Mouse (Mus musculus): ENCODE results near the gene Crb2. TPM values are rescaled to one million over a fixed set of nuclear protein-coding genes. Genes with fewer than 3 reads are reported as not detected.

The Crb2 gene
- polyA plus RNA-seq, 1 experiment from 2014 or later, result 6.3 TPM

DNA sequence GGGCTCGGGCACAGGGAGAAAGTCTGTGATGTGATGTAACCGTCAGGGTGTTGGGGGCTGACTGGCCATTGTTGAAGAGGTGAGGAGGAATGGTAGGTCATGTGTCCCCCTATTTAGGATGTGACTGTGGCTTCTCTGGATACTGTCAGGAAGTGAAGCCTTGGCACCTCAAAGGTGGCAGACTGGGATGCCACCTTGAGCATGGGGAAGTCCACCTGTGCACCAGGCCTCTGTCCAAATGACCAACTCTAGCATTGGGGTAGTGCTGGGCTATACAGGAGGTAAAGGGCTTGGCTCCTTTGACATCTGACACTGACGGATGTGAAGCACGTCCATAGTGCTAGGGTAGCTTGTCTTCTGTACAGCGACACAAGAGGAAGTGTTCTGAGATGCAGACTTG lies 36.4 kb downstream of the Crb2 start:
- ATAC-seq (ENCODE audit: low FRiP score), result no peak
- WGBS, result 89% methylated on average over 5 of the region's 5 CpGs

DNA sequence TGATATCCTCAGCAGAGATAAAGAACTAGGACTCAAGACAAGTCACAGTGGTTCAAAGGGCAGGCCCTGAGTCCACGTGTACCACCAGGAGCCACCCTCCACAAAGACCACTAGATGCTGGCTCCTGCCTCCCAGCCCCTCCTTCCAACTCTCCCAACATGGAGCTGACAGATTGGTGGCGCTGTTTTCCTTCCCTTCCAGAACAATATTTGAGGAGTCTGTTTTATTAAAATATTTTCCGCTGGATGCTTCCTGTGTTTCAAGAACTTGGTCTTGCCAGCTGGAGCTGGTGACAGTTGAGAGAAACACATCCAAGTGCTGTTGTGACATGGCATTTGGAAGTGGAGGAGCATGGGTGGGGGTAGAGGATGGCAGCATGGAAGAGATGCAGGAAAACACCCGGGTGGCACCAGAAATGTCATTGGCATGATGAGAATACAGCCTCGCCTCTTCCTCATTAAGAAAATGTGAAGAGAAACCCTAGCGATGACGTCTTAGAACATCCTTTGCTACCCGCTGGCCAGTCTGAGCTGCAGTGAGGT lies 38.8 kb downstream of the Crb2 start:
- Histone ChIP-seq H3K4me1 (replicated peaks; ENCODE audit: control insufficient read depth, insufficient read depth, low read length) (peaks cover 25% of the 10 kb centered on the region), H3K27me3 (ENCODE audit: control insufficient read depth, insufficient read depth, low read length) (no peaks in the 10 kb centered on the region), H3K36me3 (replicated peaks; ENCODE audit: control insufficient read depth, insufficient read depth) (0 out of 2 replicates have a peak, but pooled peaks cover 3% of the 10 kb centered on the region), H3K4me3 (replicated peaks; ENCODE audit: low read length) (no peak overlapping the region), H3K4me2 (replicated peaks) (no peak overlapping the region), H3K27ac (no peak overlapping the region), H3K9ac (no peak overlapping the region), H3K9me3 (ENCODE audit: control insufficient read depth, low read length) (no peaks in the 10 kb centered on the region)
- 85% methylated on average over 8 of the region's 8 CpGs for WGBS
- no peak for ATAC-seq (ENCODE audit: low FRiP score)
- DNase-seq (ENCODE audit: low spot score), result no peak

More for the DNA sequence above, 36.4 kb downstream of the Crb2 start:
- no peak for DNase-seq (ENCODE audit: low spot score)
- Histone ChIP-seq H3K9ac (no peak overlapping the region), H3K4me1 (replicated peaks; ENCODE audit: control insufficient read depth, insufficient read depth, low read length) (0 out of 2 replicates have a peak, but pooled peaks cover 3% of the 10 kb centered on the region), H3K36me3 (replicated peaks; ENCODE audit: control insufficient read depth, insufficient read depth) (0 out of 2 replicates have a peak, but pooled peaks cover 3% of the 10 kb centered on the region), H3K9me3 (ENCODE audit: control insufficient read depth, low read length) (no peaks in the 10 kb centered on the region), H3K4me3 (replicated peaks; ENCODE audit: low read length) (no peak overlapping the region), H3K4me2 (replicated peaks) (no peak overlapping the region), H3K27ac (no peak overlapping the region), H3K27me3 (ENCODE audit: control insufficient read depth, insufficient read depth, low read length) (no peaks in the 10 kb centered on the region)

DNA sequence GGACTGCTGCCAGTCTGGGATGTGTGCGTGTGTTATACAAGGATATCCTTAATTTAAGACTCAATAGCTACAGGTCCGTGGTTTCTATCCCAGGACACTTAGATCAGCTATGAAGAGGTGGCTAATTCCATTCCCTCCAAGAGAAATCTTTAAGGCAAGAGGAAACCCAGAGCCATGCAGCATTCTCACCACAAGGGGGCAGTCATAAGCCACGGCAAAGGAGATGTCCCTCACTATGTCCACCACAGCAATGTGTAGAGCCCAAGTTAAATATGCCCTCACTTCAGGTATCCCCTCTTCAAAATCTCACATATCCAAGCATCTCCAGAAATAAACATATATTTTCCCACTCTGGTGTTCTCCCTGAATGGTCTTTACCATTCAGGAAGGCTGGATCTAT lies 39.6 kb downstream of the Crb2 start:
- DNase-seq (ENCODE audit: low spot score) (peak; percentile 94), ATAC-seq (ENCODE audit: low FRiP score) (0 out of 2 replicates have a peak, but pooled peaks have one; percentile 41)
- Histone ChIP-seq H3K4me3 (replicated peaks; ENCODE audit: low read length) (no peak overlapping the region), H3K36me3 (replicated peaks; ENCODE audit: control insufficient read depth, insufficient read depth) (0 out of 2 replicates have a peak, but pooled peaks cover 3% of the 10 kb centered on the region), H3K9ac (no peak overlapping the region), H3K9me3 (ENCODE audit: control insufficient read depth, low read length) (no peaks in the 10 kb centered on the region), H3K4me1 (replicated peaks; ENCODE audit: control insufficient read depth, insufficient read depth, low read length) (peaks cover 27% of the 10 kb centered on the region), H3K27ac (no peak overlapping the region), H3K4me2 (replicated peaks) (no peak overlapping the region), H3K27me3 (ENCODE audit: control insufficient read depth, insufficient read depth, low read length) (no peaks in the 10 kb centered on the region)
- WGBS, result 10% methylated on average over 3 of the region's 3 CpGs

DNA sequence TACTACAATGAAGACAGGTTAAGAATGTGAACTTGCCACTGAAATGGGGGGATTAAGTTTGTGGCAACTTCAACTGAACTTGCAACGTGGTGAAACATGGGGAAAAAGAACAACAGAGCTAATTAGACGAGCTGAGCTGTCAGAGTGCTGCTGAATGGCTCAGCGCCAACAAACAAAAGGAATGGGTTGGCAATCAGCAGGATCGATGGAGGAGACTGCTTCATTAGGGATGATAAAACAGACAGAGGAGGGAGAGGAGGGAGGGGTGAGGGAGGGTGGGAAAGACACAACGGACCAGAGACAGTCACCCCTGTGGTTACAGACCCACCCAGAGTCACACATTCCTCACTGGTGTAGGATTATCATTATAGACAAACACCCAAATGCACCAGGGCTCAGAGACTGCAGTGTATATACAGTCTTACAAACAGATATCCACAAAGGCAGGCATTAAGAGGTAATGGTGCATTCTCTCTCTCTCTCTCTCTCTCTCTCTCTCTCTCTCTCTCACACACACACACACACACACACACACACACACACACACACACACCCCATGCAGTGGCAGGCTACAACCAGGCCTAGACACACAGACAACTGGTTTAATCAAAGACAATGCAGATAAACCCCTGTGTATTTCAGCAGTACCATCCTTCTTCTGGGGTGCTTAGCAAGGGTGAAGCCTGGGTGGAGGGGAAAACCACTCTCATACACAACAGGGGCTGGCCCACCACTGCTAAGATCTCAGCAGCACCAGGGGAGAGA lies 42.9 kb downstream of the Crb2 start:
- H3K27me3 ChIP-seq (ENCODE audit: control insufficient read depth, insufficient read depth, low read length), result no peaks in the 10 kb centered on the region
- 0 out of 2 replicates have a peak, but pooled peaks cover 3% of the 10 kb centered on the region for H3K36me3 ChIP-seq (replicated peaks; ENCODE audit: control insufficient read depth, insufficient read depth)
- ATAC-seq (ENCODE audit: low FRiP score), result peak; percentile 43; the same call in 1 of the 2 replicates
- no peak overlapping the region for H3K4me2 ChIP-seq (replicated peaks)
- H3K4me3 ChIP-seq (replicated peaks; ENCODE audit: low read length), result no peak overlapping the region
- peak overlapping the region; percentile 79 for H3K27ac ChIP-seq
- 0 out of 2 replicates have a peak overlapping the region, but pooled peaks have one; percentile 5 for H3K9ac ChIP-seq
- under 1% methylated on average over 5 of the region's 5 CpGs for WGBS
- H3K4me1 ChIP-seq (replicated peaks; ENCODE audit: control insufficient read depth, insufficient read depth, low read length), result peaks cover 24% of the 10 kb centered on the region
- H3K9me3 ChIP-seq (ENCODE audit: control insufficient read depth, low read length), result no peaks in the 10 kb centered on the region
- peak; percentile 67 for DNase-seq (ENCODE audit: low spot score)

DNA sequence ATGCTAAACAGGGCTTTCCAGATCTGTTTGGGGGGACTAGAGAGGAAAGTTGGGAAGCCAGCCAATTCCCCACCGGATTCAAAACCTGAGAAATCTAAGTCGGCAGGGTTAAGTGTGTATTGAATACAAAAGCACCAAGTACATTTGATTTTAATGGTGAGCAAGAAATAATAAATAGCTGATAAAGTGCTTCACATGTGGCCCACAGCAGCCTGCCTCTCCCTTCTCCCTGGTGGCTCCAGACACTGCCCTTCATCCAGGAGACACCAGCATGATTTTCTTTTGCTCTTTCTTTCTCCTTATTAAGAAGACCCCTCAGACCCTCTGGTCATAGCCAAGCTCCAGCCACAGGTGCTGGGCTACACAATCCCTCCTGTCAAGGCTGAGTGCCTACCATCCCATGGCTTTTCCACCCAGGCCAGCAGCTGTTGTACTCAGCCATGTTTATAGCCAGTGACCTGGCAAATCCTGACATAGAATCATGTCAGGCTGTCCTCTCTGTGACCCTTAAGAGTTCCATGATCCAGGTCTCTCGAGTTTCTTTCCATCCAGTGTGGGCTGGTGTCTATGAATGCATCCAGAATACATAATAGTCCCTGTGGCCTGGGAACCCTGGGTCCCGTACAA lies 43.6 kb downstream of the Crb2 start:
- Histone ChIP-seq H3K4me3 (replicated peaks; ENCODE audit: low read length) (no peak overlapping the region), H3K9ac (0 out of 2 replicates have a peak overlapping the region, but pooled peaks have one; percentile 5), H3K4me1 (replicated peaks; ENCODE audit: control insufficient read depth, insufficient read depth, low read length) (peaks cover 24% of the 10 kb centered on the region), H3K9me3 (ENCODE audit: control insufficient read depth, low read length) (no peaks in the 10 kb centered on the region), H3K27me3 (ENCODE audit: control insufficient read depth, insufficient read depth, low read length) (no peaks in the 10 kb centered on the region), H3K4me2 (replicated peaks) (no peak overlapping the region), H3K27ac (peak overlapping the region; percentile 79), H3K36me3 (replicated peaks; ENCODE audit: control insufficient read depth, insufficient read depth) (0 out of 2 replicates have a peak, but pooled peaks cover 3% of the 10 kb centered on the region)
- WGBS, result 44% methylated on average over 4 of the region's 4 CpGs
- ATAC-seq (ENCODE audit: low FRiP score) (no peak), DNase-seq (ENCODE audit: low spot score) (no peak)

DNA sequence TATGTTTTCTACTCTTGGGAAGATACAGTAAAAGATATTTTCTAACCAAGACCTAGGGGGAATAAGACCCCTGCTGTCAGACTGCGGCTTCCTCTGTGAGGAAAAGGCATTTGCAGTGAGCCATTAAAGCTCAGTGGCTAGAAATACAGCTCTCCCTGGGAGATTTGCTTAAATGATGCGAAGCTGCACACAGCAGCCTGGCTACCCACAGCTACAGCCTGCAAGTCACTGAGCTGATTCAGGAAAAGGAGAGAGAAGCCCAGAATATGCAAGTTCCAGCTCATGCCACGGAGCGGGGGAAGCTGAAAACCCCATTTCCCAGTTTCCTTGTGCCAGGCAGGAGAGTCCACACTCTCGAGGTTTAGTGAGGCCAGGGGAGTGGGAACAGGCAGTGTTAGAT lies 46.1 kb downstream of the Crb2 start:
- 46% methylated on average over 5 of the region's 5 CpGs for WGBS
- no peak overlapping the region for H3K4me2 ChIP-seq (replicated peaks)
- no peaks in the 10 kb centered on the region for H3K27me3 ChIP-seq (ENCODE audit: control insufficient read depth, insufficient read depth, low read length)
- H3K4me3 ChIP-seq (replicated peaks; ENCODE audit: low read length), result no peak overlapping the region
- H3K27ac ChIP-seq, result peak overlapping the region; percentile 51; the same call in 1 of the 2 replicates
- H3K36me3 ChIP-seq (replicated peaks; ENCODE audit: control insufficient read depth, insufficient read depth), result no peaks in the 10 kb centered on the region
- no peak overlapping the region for H3K9ac ChIP-seq
- ATAC-seq (ENCODE audit: low FRiP score), result no peak
- H3K9me3 ChIP-seq (ENCODE audit: control insufficient read depth, low read length), result no peaks in the 10 kb centered on the region
- H3K4me1 ChIP-seq (replicated peaks; ENCODE audit: control insufficient read depth, insufficient read depth, low read length), result peaks cover 24% of the 10 kb centered on the region
- no peak for DNase-seq (ENCODE audit: low spot score)

DNA sequence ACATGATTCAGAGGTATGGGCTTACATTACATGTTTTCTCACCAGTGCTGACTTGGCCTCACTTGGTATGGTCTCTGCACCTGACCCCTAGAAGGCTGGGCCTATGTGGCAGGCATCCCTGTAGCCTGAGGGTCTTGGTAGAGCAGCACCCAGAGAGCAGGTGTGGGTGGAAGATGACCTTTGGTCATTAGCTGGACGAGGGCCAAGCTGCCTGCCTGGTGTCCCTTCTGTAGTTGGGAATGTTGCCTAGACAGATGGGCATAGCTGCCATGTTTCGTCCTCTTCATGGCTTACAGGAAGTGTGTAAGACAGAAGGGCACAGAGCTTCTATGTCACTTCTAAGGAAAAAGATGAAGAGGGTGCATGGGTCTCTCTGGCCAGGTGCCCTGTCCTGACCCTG lies 47.8 kb downstream of the Crb2 start:
- Histone ChIP-seq H3K9me3 (ENCODE audit: control insufficient read depth, low read length) (no peaks in the 10 kb centered on the region), H3K4me2 (replicated peaks) (no peak overlapping the region), H3K9ac (no peak overlapping the region), H3K36me3 (replicated peaks; ENCODE audit: control insufficient read depth, insufficient read depth) (no peaks in the 10 kb centered on the region), H3K27me3 (ENCODE audit: control insufficient read depth, insufficient read depth, low read length) (no peaks in the 10 kb centered on the region), H3K4me1 (replicated peaks; ENCODE audit: control insufficient read depth, insufficient read depth, low read length) (peaks cover 12% of the 10 kb centered on the region), H3K27ac (no peak overlapping the region), H3K4me3 (replicated peaks; ENCODE audit: low read length) (no peak overlapping the region)
- DNase-seq (ENCODE audit: low spot score), result no peak
- 83% methylated on average over 2 of the region's 2 CpGs for WGBS
- ATAC-seq (ENCODE audit: low FRiP score), result no peak

DNA sequence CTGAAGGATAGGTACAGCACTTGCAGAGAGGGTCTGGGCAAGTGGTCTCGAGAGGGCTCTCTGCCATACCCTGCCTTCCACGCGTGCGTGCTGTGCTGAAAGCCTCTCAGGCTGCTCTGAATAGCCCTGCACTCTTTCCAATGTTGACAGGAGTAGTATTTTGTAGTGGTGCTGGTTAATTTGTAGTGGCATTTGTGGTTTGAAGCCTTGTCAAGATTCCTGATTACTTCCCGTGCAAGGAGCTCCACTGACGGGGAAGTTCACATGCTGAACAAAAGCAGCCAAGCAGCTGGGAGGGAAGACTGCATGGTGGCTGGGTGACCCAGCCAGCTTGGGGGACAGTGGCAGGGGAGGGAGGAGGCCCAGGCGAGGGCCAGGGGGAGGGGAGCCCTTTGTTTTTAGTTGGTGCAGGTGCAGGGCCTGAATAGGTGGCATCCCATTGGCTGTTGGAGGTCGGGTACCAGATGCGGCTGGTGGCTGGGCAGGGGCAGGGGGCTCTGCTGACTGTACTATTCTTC lies 53.8 kb downstream of the Crb2 start:
- DNase-seq (ENCODE audit: low spot score), result no peak
- H3K9ac ChIP-seq, result no peak overlapping the region
- peak; percentile 56 for ATAC-seq (ENCODE audit: low FRiP score)

DNA sequence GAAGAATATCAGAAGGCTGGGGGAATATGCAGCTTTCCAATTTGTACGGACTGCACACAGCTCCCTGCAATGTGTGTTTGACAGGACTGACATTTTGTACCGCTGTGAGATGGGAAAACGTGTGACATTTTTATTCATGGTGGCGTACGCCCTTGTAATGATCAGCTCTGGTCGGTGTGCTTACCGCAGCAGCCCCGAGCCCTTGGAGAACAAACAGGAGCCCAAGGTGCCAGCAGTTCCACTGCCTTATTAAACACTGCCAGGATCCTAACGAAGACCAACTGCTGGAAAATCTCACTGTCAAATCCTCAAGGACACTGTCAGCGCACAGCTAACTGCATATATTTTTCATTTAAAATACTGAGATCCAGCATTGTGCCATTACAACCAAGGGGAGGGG lies 56.2 kb downstream of the Crb2 start:
- Histone ChIP-seq H3K9ac (no peak overlapping the region), H3K36me3 (replicated peaks; ENCODE audit: control insufficient read depth, insufficient read depth) (no peaks in the 10 kb centered on the region), H3K9me3 (ENCODE audit: control insufficient read depth, low read length) (no peaks in the 10 kb centered on the region), H3K27ac (peak overlapping the region; percentile 40), H3K27me3 (ENCODE audit: control insufficient read depth, insufficient read depth, low read length) (no peaks in the 10 kb centered on the region), H3K4me1 (replicated peaks; ENCODE audit: control insufficient read depth, insufficient read depth, low read length) (peaks cover 32% of the 10 kb centered on the region), H3K4me2 (replicated peaks) (no peak overlapping the region), H3K4me3 (replicated peaks; ENCODE audit: low read length) (no peak overlapping the region)
- no peak for DNase-seq (ENCODE audit: low spot score)
- WGBS, result 57% methylated on average over 10 of the region's 10 CpGs
- ATAC-seq (ENCODE audit: low FRiP score), result peak; percentile 11; the same call in 1 of the 2 replicates

More for the DNA sequence above, 53.8 kb downstream of the Crb2 start:
- peaks cover 32% of the 10 kb centered on the region for H3K4me1 ChIP-seq (replicated peaks; ENCODE audit: control insufficient read depth, insufficient read depth, low read length)
- H3K27me3 ChIP-seq (ENCODE audit: control insufficient read depth, insufficient read depth, low read length), result no peaks in the 10 kb centered on the region
- H3K9me3 ChIP-seq (ENCODE audit: control insufficient read depth, low read length), result no peaks in the 10 kb centered on the region
- peak overlapping the region; percentile 52 for H3K27ac ChIP-seq
- no peak overlapping the region for H3K4me3 ChIP-seq (replicated peaks; ENCODE audit: low read length)
- WGBS, result 17% methylated on average over 9 of the region's 9 CpGs
- H3K36me3 ChIP-seq (replicated peaks; ENCODE audit: control insufficient read depth, insufficient read depth), result no peaks in the 10 kb centered on the region
- H3K4me2 ChIP-seq (replicated peaks), result no peak overlapping the region

Data from hindbrain, embryonic 14.5 days (tissue).